Mouse (Mus musculus) bone marrow macrophage, adult 2 months (primary cell): ENCODE results near the gene Kcnk3.

Source experiments
- CTCF ChIP-seq: IDR thresholded peaks from 2 replicates; pipeline ENCODE4 v1.5.1; 2012; ENCODE audit warnings: low read depth, mild to moderate bottlenecking, low read length, moderate library complexity
- POLR2A ChIP-seq: IDR thresholded peaks from 2 replicates; pipeline ENCODE4 v1.6.1; 2012; ENCODE audit warnings: mild to moderate bottlenecking, low read depth, low read length, borderline replicate concordance

- no peak for TF ChIP-seq CTCF
- TF ChIP-seq POLR2A = no peak
Observed at GRCm38 (mm10) chr5:30592279-30592980, 4.5 kb downstream of the Kcnk3 start.
